In the genomic region with DNA sequence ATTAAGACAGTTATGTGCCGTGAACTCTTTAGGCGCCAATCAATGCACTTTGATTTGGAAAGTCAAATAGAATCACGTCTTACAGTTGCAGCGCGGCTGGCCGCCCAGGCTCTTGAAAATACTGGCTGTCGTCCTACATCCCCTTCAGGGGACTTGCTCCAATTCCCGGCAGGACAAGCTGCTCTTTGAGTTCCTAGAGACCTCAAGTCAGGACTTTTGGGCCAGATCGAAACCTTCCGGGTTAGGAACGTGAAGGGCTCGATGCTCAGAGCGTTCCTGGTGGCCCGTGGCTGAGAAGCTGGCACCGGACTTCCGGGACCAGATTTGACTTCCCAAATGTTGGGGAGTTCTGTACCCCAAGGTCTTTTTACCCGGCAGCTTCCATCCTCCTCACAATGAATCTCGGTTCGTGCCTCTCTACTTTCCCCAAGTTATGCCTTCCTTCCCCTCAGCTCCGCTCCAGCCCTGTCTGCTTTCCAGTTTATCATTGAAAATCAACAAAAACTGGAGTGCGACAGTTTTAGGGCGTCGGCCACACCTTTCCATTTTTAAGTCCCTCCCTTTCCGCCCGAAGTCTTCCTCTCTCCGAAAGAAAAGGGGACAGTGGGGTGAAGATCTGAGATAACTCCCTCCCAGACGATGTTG, we compare ENCODE assay signal across 10 mouse cellular contexts. TPM values are rescaled to one million over a fixed set of nuclear protein-coding genes. Genes with fewer than 3 reads are reported as not detected.
DNase-seq lines count a peak whose midpoint lies in the region; ATAC-seq and TF ChIP-seq lines count a peak whose summit lies in the region.
"Had no signal": no experiment of that assay in that cellular context is flagged by ENCODE, and none has a peak within 500 bp of the region (broad histone marks: within the 10 kb centered on the region; RNA-seq: fewer than 3 reads in every experiment).

No protein-coding gene starts in this region.

- no peak for ATAC-seq in heart, embryonic 14.5 days (ENCODE audit: insufficient number of reproducible peaks, insufficient read depth, low FRiP score, low read depth)
- no peak for ATAC-seq in forebrain, embryonic 14.5 days
- no peak for ATAC-seq in liver, embryonic 13.5 days (ENCODE audit: low read depth)

- peak overlapping the region; percentile 1 to 19; a peak in 2 of 4 replicates for H3K4me3 ChIP-seq in heart, embryonic 14.5 days (ENCODE audit: control insufficient read depth in 1 of 2, insufficient read depth in 1 of 2, low read depth in 1 of 2, low read length in 2 of 2)
- H3K4me3 ChIP-seq in heart, adult 2 months: no peak overlapping the region
- H3K4me3 ChIP-seq in forebrain, embryonic 14.5 days (ENCODE audit: low read depth, low read length): peak overlapping the region; percentile 8; the same call in 1 of the 2 replicates
- 0 out of 2 replicates have a peak overlapping the region, but pooled peaks have one; percentile 0 for H3K4me3 ChIP-seq in liver, embryonic 13.5 days (replicated peaks)

- DNase-seq in heart, adult 2 months: no peak
- peak; percentile 36 for DNase-seq in ES-CJ7 (ENCODE audit: low read depth, low spot score)
- peak; percentile 30 for DNase-seq in forebrain, embryonic 14.5 days (ENCODE audit: low spot score)
- no peak for DNase-seq in liver, embryonic 13.5 days
- DNase-seq in right cerebral cortex, postnatal 36 days (ENCODE audit: low spot score in 2 of 2): no peak
- no peak for DNase-seq in cerebellum, postnatal 36 days
- DNase-seq in gastrocnemius, postnatal 4 days (ENCODE audit: low spot score in 2 of 2): no peak
- DNase-seq: cerebellum, adult 8-10 months had no signal

- H3K36me3 ChIP-seq in heart, embryonic 14.5 days (ENCODE audit: control insufficient read depth, insufficient read depth, low read length): no peaks in the 10 kb centered on the region
- no peaks in the 10 kb centered on the region for H3K36me3 ChIP-seq in heart, adult 2 months (ENCODE audit: control insufficient read depth, insufficient read depth, low read length)
- no peaks in the 10 kb centered on the region for H3K36me3 ChIP-seq in forebrain, embryonic 14.5 days (ENCODE audit: control insufficient read depth, insufficient read depth, low read length)
- no peaks in the 10 kb centered on the region for H3K36me3 ChIP-seq in liver, embryonic 13.5 days

- TF ChIP-seq POLR2A in heart, adult 2 months (IDR thresholded peaks at IDR 0.05; ENCODE audit: insufficient read depth, low read depth, low read length): no peak

- no peaks in the 10 kb centered on the region for H3K9me3 ChIP-seq in heart, embryonic 14.5 days (ENCODE audit: control insufficient read depth, low read length)
- H3K9me3 ChIP-seq in forebrain, embryonic 14.5 days (replicated peaks; ENCODE audit: control insufficient read depth, low read length): no peaks in the 10 kb centered on the region
- no peaks in the 10 kb centered on the region for H3K9me3 ChIP-seq in liver, embryonic 13.5 days (replicated peaks)

- no peak overlapping the region for H3K9ac ChIP-seq in heart, embryonic 14.5 days (ENCODE audit: low read length)
- no peak overlapping the region for H3K9ac ChIP-seq in heart, adult 2 months (ENCODE audit: low read depth, low read length)
- 0 out of 2 replicates have a peak overlapping the region, but pooled peaks have one; percentile 5 for H3K9ac ChIP-seq in forebrain, embryonic 14.5 days (ENCODE audit: low read length)
- H3K9ac ChIP-seq in liver, embryonic 13.5 days: no peak overlapping the region

- peaks cover 92% of the 10 kb centered on the region for H3K27me3 ChIP-seq in heart, embryonic 14.5 days (ENCODE audit: control insufficient read depth, insufficient read depth, low read length)
- peaks cover 34% of the 10 kb centered on the region for H3K27me3 ChIP-seq in heart, adult 2 months (ENCODE audit: control insufficient read depth, insufficient read depth, low read length)
- peaks cover 86% of the 10 kb centered on the region for H3K27me3 ChIP-seq in forebrain, embryonic 14.5 days (replicated peaks; ENCODE audit: control insufficient read depth, insufficient read depth, low read length)
- peaks cover 97% of the 10 kb centered on the region for H3K27me3 ChIP-seq in liver, embryonic 13.5 days
- H3K27me3 ChIP-seq: CH12.LX had no signal

- no peak overlapping the region for H3K27ac ChIP-seq in heart, embryonic 14.5 days (replicated peaks in 1 of 2; ENCODE audit: control insufficient read depth in 1 of 2, insufficient read depth in 1 of 2, low read depth in 2 of 2, low read length in 2 of 2)
- no peak overlapping the region for H3K27ac ChIP-seq in heart, adult 2 months
- H3K27ac ChIP-seq in forebrain, embryonic 14.5 days (ENCODE audit: low read depth, low read length): no peak overlapping the region
- H3K27ac ChIP-seq in liver, embryonic 13.5 days: no peak overlapping the region

- no peak for TF ChIP-seq EP300 in heart, adult 2 months (IDR thresholded peaks at IDR 0.05; ENCODE audit: insufficient read depth, low read depth, low read length)

- intact Hi-C loops in heart, adult 2 months (cut with DNase I): loop anchor here (5.0 kb wide), 1 partner anchor 1088 kb away; no protein-coding TSS in a partner anchor

- H3K79me2 ChIP-seq in heart, adult 2 months (replicated peaks; ENCODE audit: control insufficient read depth, insufficient read depth, low read length): no peaks in the 10 kb centered on the region

- peak overlapping the region; percentile 44 for H3K4me2 ChIP-seq in heart, embryonic 14.5 days (ENCODE audit: low read length)
- peak overlapping the region; percentile 31 for H3K4me2 ChIP-seq in forebrain, embryonic 14.5 days (ENCODE audit: low read length)
- peak overlapping the region; percentile 6; the same call in 1 of the 2 replicates for H3K4me2 ChIP-seq in liver, embryonic 13.5 days

- no peak for TF ChIP-seq CTCF in heart, adult 2 months (IDR thresholded peaks at IDR 0.05)

- peaks cover 11 to 23% of the 10 kb centered on the region in 2 experiments for H3K4me1 ChIP-seq in heart, embryonic 14.5 days (ENCODE audit: control insufficient read depth in 2 of 2, insufficient read depth in 2 of 2, low read length in 2 of 2)
- peaks cover 2% of the 10 kb centered on the region for H3K4me1 ChIP-seq in heart, adult 2 months (ENCODE audit: control insufficient read depth, insufficient read depth, low read length)
- H3K4me1 ChIP-seq in forebrain, embryonic 14.5 days (ENCODE audit: control insufficient read depth, insufficient read depth, low read length): peaks cover 13% of the 10 kb centered on the region; the same call in 1 of the 2 replicates
- 0 out of 2 replicates have a peak, but pooled peaks cover 4% of the 10 kb centered on the region for H3K4me1 ChIP-seq in liver, embryonic 13.5 days (replicated peaks)

- WGBS in heart, embryonic 14.5 days: under 1% methylated on average over 26 of the region's 27 CpGs
- WGBS in heart, adult 2 months: 3% methylated on average over 27 of the region's 27 CpGs
- under 1% methylated on average over 27 of the region's 27 CpGs for WGBS in forebrain, embryonic 14.5 days
- 2% methylated on average over 27 of the region's 27 CpGs for WGBS in liver, embryonic 13.5 days (ENCODE audit: insufficient replicate concordance)

RNA-seq across cellular contexts. Expression of gene Satb2, which starts 2.3 kb away (rescaled TPM):
- polyA plus RNA-seq in heart, embryonic 14.5 days (2014; fragmentation: Nextera tagmentation; extraction: Ambion mirVana): 0.08 and 0.12 TPM in 2 replicates
- under 1 TPM; 0.25 to 0.39 TPM for total RNA-seq in heart, adult 2 months (2021)
- 0.14 and 0.18 TPM in 2 replicates for polyA plus RNA-seq in heart, adult 2 months (2012; rRNA removed)
- 20.1 and 40.6 TPM in 2 replicates for polyA plus RNA-seq in forebrain, embryonic 14.5 days (2014; fragmentation: Nextera tagmentation; extraction: Ambion mirVana)
- 0.03 and 0.05 TPM in 2 replicates for polyA plus RNA-seq in liver, embryonic 13.5 days (2015; fragmentation: Nextera tagmentation; extraction: Ambion mirVana)
- total RNA-seq in gastrocnemius, postnatal 4 days (2021): under 1 TPM; 0.83 to 0.96 TPM

Comparison
In these comparisons a context has a peak if more than half of its experiments do, and no peak if none do; other contexts are left out.
1. DNase-seq: peak in ES-CJ7 (single experiment) and forebrain, embryonic 14.5 days (single experiment); none in heart, adult 2 months (0 of 2), liver, embryonic 13.5 days (single experiment), right cerebral cortex, postnatal 36 days (0 of 2), cerebellum, postnatal 36 days (0 of 2) and gastrocnemius, postnatal 4 days (0 of 2).
2. RNA of gene Satb2, which starts 2.3 kb away (polyA plus RNA-seq): 20.1 to 40.6 TPM in forebrain, embryonic 14.5 days; 0.14 to 0.18 TPM in heart, adult 2 months, 0.08 to 0.12 TPM in heart, embryonic 14.5 days and 0.03 to 0.05 TPM in liver, embryonic 13.5 days; every median in the first group is over 10 times any median in the second.
3. Peak in every context shown above with its lines, with median percentiles within 50 percentile points of each other: H3K4me2 ChIP-seq.